Mouse (Mus musculus) C2C12 (cell line): ENCODE measurements around the gene Thap12.

Source experiments
- CEBPB ChIP-seq: IDR thresholded peaks from one replicate; pipeline ENCODE4 v1.6.1; 2011; ENCODE audit warnings: low read depth, mild to moderate bottlenecking, control low read depth, moderate library complexity
- CTCF ChIP-seq: IDR thresholded peaks from one replicate; pipeline ENCODE4 v1.5.1; 2011; ENCODE audit not compliant: control insufficient read depth, insufficient read depth, insufficient read length
- MAX ChIP-seq: IDR thresholded peaks from one replicate; pipeline ENCODE4 v1.6.1; 2011; ENCODE audit warnings: mild to moderate bottlenecking, control low read depth
- USF1 ChIP-seq: IDR thresholded peaks from one replicate; pipeline ENCODE4 v1.6.1; 2011; ENCODE audit warnings: low read depth, mild to moderate bottlenecking, control low read depth, moderate library complexity

DNA sequence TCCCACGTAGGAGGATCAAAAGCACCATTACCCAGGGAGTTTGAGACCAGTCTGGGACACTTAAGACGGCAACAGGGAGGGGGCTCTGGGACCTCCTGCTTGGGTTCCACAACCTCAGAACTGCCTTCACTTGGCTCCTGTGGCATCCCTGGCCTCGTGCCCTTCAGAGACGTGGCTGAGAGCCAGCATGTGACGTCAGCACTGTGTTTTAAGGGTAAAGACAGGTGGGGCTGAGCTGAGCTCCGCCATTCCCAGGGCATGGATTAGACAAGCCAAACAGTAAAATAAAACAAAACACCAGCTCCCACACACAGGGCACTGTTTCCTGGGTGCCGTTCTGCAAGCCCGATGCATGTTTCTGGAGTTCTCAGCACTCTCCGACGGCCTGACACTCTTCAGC lies 47.5 kb downstream of the Thap12 start:
- TF ChIP-seq MAX (no peak), CTCF (no peak), USF1 (no peak), CEBPB (no peak)
